ENCODE assay signal across 1 mouse cellular context in genomic region chr6:24527155-24528063, GRCm38 (mm10).
TF ChIP-seq lines count a peak whose summit lies in the region.

TSS of gene Ndufa5 (minus strand) at chr6:24528013.

TF ChIP-seq in MEL, 35 proteins besides CTCF, POLR2A, EP300 and RAD21 (continued from another document):
- TF ChIP-seq GATA1 (IDR thresholded peaks at IDR 0.05; ENCODE audit: low read depth, low read length) = no peak
TF ChIP-seq in MEL: peak in this region for 14.
